In the genomic region with DNA sequence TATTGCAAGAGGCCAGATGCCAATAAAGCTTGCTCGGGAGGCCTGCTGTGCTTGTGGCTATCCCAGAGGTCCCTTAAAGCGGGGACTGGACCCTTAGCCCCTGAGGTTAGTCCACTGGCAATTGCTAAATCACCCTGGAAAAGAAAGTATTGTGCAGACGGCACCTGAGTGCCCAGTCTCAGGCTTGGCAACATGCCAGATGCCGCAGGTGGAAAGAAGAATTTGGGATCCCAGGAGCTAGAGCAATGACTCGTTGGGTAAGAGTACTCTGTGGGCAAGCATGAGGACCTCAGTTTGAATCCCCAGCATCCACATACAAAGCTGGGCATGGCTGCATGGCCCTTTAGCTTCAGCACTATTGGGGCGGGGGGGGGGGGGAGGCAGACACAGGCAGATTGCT, we compare ENCODE assay signal across 23 mouse cellular contexts. TPM values are rescaled to one million over a fixed set of nuclear protein-coding genes. Genes with fewer than 3 reads are reported as not detected.
A peak's percentile ranks its signal among the peaks of the same experiment; 100 is the strongest.
DNase-seq lines count a peak whose midpoint lies in the region; ATAC-seq lines count a peak whose summit lies in the region.
"Had no signal": no experiment of that assay in that cellular context is flagged by ENCODE, and none has a peak within 500 bp of the region (broad histone marks: within the 10 kb centered on the region; RNA-seq: fewer than 3 reads in every experiment).

No protein-coding gene starts in this region.

- H3K4me2 ChIP-seq in embryonic facial prominence, embryonic 12.5 days (replicated peaks): no peak overlapping the region
- H3K4me2 ChIP-seq: heart, embryonic 15.5 days; kidney, embryonic 15.5 days; neural tube, embryonic 13.5 days had no signal

- no peak overlapping the region for H3K27ac ChIP-seq in heart, embryonic 10.5 days
- 0 out of 2 replicates have a peak overlapping the region, but pooled peaks have one; percentile 20 for H3K27ac ChIP-seq in embryonic facial prominence, embryonic 12.5 days
- H3K27ac ChIP-seq: heart, embryonic 15.5 days; kidney, embryonic 15.5 days; macrophage; neural tube, embryonic 13.5 days had no signal

- DNase-seq in cerebellum, adult 11 months: peak; percentile 32
- DNase-seq in cerebellum, adult 11-12 months: no peak
- peak; percentile 66 for DNase-seq in heart, embryonic 10.5 days (ENCODE audit: low spot score)
- no peak for DNase-seq in heart, postnatal 14 days
- DNase-seq in MN1 (ENCODE audit: low spot score): peak; percentile 30
- no peak for DNase-seq in ovary, adult 18-20 months (ENCODE audit: low spot score)
- DNase-seq: adrenal gland, postnatal 10 days; gastrocnemius, postnatal 36 days; kidney, adult 11 months; kidney, postnatal 36 days; liver; liver, postnatal 0 days; thymus, postnatal 14 days had no signal

- no peaks in the 10 kb centered on the region for H3K9me3 ChIP-seq in heart, embryonic 10.5 days
- H3K9me3 ChIP-seq in embryonic facial prominence, embryonic 12.5 days: no peaks in the 10 kb centered on the region
- H3K9me3 ChIP-seq: heart, embryonic 15.5 days; kidney, embryonic 15.5 days; midbrain, embryonic 10.5 days; neural tube, embryonic 13.5 days had no signal

- no peak for ATAC-seq in embryonic facial prominence, embryonic 12.5 days (ENCODE audit: insufficient number of reproducible peaks, insufficient read depth, low FRiP score, low TSS enrichment)
- ATAC-seq: hindbrain, embryonic 16.5 days; liver, postnatal 0 days; lung, postnatal 0 days; midbrain, embryonic 16.5 days had no signal

- intact Hi-C loops in heart, postnatal 14 days (cut with DNase I): no loop called here

- H3K36me3 ChIP-seq in heart, embryonic 10.5 days: no peaks in the 10 kb centered on the region
- H3K36me3 ChIP-seq in embryonic facial prominence, embryonic 12.5 days: no peaks in the 10 kb centered on the region
- H3K36me3 ChIP-seq: heart, embryonic 15.5 days; kidney, embryonic 15.5 days; neural tube, embryonic 13.5 days had no signal

- H3K27me3 ChIP-seq in heart, embryonic 10.5 days (ENCODE audit: insufficient read depth, poor library complexity, severe bottlenecking): no peaks in the 10 kb centered on the region
- no peaks in the 10 kb centered on the region for H3K27me3 ChIP-seq in embryonic facial prominence, embryonic 12.5 days
- H3K27me3 ChIP-seq: heart, embryonic 15.5 days; kidney, embryonic 15.5 days; neural tube, embryonic 13.5 days had no signal

- 86% methylated on average over 6 of the region's 6 CpGs for whole genome bisulfite sequencing in heart, embryonic 10.5 days
- 46% methylated on average over 6 of the region's 6 CpGs for WGBS in embryonic facial prominence, embryonic 12.5 days

- peaks cover 50% of the 10 kb centered on the region for H3K4me1 ChIP-seq in heart, embryonic 10.5 days
- H3K4me1 ChIP-seq in embryonic facial prominence, embryonic 12.5 days: peaks cover 36% of the 10 kb centered on the region

- no peak overlapping the region for H3K4me3 ChIP-seq in heart, embryonic 10.5 days
- H3K4me3 ChIP-seq in embryonic facial prominence, embryonic 12.5 days: no peak overlapping the region
- H3K4me3 ChIP-seq: heart, embryonic 15.5 days; kidney, embryonic 15.5 days; midbrain, embryonic 10.5 days; myocyte; neural tube, embryonic 13.5 days had no signal

- H3K9ac ChIP-seq in embryonic facial prominence, embryonic 12.5 days: no peak overlapping the region
- H3K9ac ChIP-seq: heart, embryonic 15.5 days; kidney, embryonic 15.5 days; liver, postnatal 0 days; neural tube, embryonic 13.5 days had no signal

RNA-seq across cellular contexts. Expression of gene Foxn3, which starts 35.9 kb away (rescaled TPM):
- 60.5 and 65.2 TPM in 2 replicates for polyA plus RNA-seq in heart, embryonic 10.5 days (2016; fragmentation: Nextera tagmentation; extraction: Ambion mirVana)
- total RNA-seq in heart, postnatal 14 days (2021): 100 to 1,000 TPM; 126 to 142 TPM
- polyA plus RNA-seq in embryonic facial prominence, embryonic 12.5 days (2016; fragmentation: Nextera tagmentation; extraction: Ambion mirVana): 101 and 110 TPM in 2 replicates

Comparison
In these comparisons a context has a peak if more than half of its experiments do, and no peak if none do; other contexts are left out.
1. DNase-seq: peak in cerebellum, adult 11 months (single experiment), heart, embryonic 10.5 days (single experiment) and MN1 (single experiment); none in cerebellum, adult 11-12 months (single experiment), heart, postnatal 14 days (0 of 2) and ovary, adult 18-20 months (single experiment).